Mouse (Mus musculus) cerebellum, adult 11 months (tissue): ENCODE data around the gene Gm6408.
"Not testable (repeated sequence)": the region's sequence is repeated elsewhere in the genome, so short reads cannot be mapped to it uniquely, and the experiment has no call there.

Source experiments
- DNase-seq: peaks from one replicate; pipeline ENCODE4 v3.0.0; 2022

Gm6408 gene

DNA sequence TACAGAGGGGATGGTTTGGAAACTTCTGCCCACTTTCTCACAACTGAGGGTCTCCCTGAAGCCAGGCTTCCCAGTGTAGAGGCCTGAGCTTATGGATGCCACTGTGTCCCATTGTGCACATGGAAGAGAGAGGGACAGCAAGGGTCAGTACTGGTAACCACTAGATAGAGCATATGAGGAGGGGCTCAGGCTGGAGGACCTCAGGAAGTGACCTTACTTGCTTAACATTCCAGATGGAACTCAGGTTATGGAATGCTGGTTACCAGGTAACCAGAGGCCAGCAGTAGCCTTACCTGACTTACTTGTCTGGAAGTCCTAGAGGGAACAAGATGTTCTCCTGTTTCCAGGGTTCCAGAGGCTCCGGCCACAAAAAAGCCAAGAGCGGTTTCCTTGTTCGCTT is at the start of gene Gm6408:
Gene Gm6408, plus strand, starts transcription at position 301 of the 400 bp plus-strand sequence.
- not testable (repeated sequence) for DNase-seq

DNA sequence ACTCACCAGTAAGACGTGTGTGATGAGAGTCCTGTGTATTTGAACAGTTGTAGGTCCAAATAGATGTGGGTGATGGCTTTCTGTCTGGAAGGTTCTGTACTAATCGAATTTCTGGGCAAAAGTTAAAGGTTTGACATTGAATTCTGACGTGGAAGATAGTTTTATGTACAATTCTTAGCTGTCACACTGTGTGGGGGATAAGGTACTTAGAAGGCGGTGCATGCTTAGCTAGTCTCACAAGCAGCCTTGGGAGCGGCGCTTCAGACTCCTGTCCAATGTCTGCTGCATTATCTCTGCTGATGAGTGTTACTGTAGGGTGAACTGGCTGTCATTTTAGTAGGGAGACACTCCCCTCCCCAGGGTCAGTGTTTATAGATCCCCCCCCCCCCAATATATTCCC is 49.3 kb upstream of the Gm6408 start:
- no peak for DNase-seq

DNA sequence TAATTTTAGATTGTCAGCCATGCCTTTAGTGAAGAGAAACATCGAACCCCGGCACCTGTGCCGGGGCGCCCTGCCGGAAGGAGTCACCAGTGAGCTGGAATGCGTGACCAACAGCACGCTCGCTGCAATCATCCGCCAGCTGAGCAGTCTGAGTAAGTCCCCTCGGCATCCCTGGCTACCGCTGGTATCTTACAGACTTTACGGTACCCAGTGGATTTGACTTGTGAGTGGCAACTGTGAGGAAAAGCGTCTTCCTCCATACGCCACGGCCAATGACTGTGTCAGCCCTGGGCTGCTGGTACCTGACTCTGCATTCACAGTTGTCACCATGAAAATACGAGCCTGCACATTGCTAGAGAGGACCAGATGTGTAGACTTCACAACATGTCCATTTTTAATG is 46.4 kb upstream of the Gm6408 start:
- DNase-seq, result no peak

GRCm38 (mm10) chr5:146436796-146437195 is 45.0 kb upstream of the Gm6408 start:
- DNase-seq, result no peak

DNA sequence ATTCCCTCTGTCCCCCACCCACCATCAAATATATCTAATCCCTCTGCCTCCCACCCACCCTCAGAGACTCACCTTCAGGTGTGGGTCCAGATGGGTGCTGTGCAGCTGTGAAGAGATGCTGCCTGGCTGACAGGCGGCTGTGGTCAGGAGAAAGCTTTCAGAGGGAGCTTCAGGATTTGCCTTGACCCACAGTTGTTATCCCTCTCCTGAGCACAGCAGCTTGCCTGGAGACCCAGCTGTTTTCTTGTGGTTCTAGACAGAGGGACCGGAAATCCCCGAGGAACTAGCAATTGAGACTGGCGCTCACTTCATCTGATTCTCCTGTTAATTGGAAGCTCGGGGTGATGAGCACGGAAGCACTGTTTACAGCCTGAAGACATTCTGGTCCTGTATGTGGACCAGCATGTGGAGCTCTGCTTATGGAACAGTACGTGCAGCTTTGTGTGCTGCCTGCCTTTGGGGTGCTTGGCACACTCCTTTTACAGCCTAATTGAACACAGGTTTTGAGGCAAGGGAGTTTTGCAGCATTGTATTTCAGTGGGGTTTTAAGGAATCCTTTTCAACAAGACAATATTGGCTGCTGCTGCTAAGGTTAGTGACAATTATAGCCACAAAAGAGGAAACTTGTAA is 42.5 kb upstream of the Gm6408 start:
- DNase-seq, result no peak

DNA sequence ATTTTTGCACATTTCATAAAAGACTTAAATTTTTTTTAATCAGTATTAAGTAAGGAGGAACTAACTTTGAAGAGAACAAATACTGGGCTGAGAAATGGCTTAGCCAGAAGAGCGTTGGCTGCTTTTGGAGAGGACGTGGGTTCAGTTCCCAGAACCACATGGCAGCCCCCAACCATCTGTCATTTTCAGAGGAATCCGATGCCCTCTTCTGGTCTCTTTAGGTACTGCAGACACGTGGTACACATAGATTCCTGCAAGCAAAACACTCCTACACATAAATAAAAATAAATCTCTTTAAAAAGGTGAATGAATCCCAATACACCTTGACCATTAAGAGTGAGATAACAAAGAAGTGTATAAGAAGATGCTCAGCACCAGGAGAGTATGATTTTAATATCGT is 41.5 kb upstream of the Gm6408 start:
- no peak for DNase-seq

- DNase-seq, result no peak
These were observed 39.0 kb upstream of the Gm6408 start for GRCm38 (mm10) chr5:146442767-146443166.

GRCm38 (mm10) chr5:146446633-146447032 is 35.1 kb upstream of the Gm6408 start:
- no peak for DNase-seq

DNA sequence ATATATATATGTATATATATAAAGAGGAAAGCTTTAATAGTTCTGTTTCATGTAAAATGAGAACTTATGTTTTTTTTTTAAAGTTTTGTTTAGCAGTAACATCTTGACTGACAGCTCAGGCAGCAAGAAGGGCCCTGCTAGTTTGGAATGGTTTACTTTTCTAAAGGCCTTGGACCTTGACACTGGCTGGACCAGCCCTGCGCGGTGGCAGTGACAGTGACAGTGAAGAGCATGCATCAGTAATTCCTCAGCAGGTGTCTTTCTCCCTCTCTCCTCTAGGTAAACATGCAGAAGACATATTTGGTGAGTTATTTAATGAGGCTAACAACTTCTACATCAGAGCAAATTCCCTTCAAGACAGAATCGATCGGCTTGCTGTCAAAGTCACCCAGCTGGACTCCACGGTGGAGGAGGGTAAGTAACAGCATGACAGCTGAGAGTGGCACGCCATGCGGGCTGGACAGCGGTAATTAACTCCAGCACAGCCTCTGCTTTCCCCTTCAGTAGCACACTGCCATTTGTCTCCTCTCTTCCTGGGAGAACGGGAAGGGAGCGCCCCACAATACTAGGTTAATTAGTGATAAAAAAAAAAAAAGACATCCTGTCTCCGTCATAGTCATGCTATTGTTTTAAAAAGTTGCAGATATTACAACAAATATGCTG is 30.0 kb upstream of the Gm6408 start:
- no peak for DNase-seq

DNA sequence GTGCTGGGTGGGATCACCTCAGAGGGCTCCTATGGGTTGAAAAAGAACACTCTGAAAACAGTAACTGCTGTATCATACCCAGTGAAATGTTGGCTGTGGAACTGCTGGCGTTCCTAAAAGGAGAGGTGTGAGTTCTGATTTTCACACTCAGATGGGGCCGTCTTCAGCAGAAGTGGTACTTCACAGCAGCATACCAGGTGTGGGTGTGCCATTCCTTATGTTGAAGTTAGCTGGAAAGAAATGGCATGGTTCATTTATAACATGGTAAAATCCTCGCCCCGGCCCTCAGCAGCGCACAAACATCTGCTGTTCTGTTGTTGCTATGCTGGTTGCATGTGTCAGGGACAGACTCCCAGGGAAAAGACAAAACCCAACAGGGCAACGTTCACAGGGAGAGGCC is 28.2 kb upstream of the Gm6408 start:
- DNase-seq, result no peak

- DNase-seq, result no peak
These were observed 20.2 kb upstream of the Gm6408 start for GRCm38 (mm10) chr5:146461612-146462011.

GRCm38 (mm10) chr5:146466663-146467062 is 15.1 kb upstream of the Gm6408 start:
- no peak for DNase-seq

DNA sequence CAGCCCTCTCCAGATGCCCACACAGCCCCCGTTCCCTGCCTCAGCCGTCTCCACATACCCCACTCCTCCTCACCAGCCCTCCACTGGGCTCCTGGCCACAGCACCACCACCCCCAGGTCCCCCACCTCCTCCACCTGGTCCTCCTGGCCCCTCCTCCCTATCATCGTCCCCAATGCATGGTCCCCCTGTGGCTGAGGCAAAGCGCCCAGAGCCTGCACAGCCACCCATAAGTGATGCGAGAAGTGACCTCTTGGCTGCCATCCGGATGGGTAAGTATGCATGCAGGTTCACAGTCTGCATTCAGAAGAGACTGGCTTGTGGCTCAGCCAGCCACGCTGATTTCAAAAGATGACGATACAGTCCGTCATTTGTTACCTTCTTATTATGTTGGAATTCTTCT is 13.5 kb upstream of the Gm6408 start:
- no peak for DNase-seq

- DNase-seq, result no peak
These were observed 10.9 kb upstream of the Gm6408 start for GRCm38 (mm10) chr5:146470821-146471220.

- no peak for DNase-seq
These were observed 10.5 kb upstream of the Gm6408 start for GRCm38 (mm10) chr5:146471311-146471710.

DNA sequence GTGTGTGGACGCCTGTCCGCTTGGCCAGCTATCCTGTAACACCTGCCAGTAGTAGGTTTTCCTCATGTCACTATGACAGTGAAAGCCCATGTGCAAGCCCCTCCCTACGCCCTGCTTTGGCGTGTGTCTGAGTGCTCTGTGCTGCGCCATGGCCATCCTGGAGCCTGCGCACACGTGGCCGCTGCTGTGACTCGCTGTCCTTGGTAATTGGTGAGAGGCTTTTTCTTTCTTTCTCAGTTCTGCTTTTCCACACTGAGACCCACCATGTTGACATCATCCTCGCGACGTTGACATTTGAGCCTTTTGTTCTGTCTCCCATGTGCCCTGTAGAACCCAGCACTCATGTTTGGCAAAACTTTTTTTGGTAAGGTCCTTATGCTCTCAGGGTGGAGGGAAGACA is 9.9 kb upstream of the Gm6408 start:
- no peak for DNase-seq

DNA sequence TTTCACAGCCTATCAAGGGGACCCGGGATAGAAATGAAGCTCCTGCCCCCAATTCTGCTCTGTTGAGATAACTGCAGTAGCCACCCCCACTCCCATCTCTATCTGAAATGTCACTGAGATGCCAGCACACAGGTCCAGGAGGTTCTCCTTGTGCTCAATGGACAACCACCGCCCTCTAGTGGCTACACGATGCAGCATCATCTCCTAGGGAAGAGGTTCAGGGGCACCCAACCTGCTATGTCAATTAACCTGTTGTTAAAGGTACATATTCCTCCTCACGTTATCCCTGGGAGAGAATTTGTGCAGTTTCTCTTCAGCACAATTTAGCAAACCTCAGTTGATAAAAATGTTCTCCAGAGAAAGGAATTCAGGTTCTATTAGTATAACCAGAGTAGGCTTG is 2.2 kb upstream of the Gm6408 start:
- peak; percentile 52 for DNase-seq

GRCm38 (mm10) chr5:146488959-146489358 is 7.2 kb downstream of the Gm6408 start:
- peak; percentile 29 for DNase-seq

- not testable (repeated sequence) for DNase-seq
These were observed 9.3 kb downstream of the Gm6408 start, which contains the start of gene Gm6370 for GRCm38 (mm10) chr5:146491063-146491462. TSS of gene Gm6370 (plus strand) at chr5:146491363.

DNA sequence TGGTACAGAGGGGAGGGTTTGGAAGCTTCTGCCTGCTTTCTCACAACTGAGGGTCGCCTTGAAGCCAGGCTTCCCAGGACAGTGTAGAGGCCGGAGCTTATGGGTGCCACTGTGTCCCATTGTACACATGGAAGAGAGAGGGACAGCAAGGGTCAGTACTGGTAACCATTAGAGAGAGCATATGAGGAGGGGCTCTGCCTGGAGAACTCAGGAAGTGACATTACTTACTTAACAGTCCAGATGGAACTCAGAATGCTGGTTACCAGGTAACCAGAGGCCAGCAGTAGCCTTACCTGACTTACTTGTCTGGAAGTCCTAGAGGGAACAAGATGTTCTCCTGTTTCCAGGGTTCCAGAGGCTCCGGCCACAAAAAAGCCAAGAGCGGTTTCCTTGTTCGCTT is 20.3 kb downstream of the Gm6408 start, which contains the start of gene 4930449I24Rik:
Gene 4930449I24Rik, plus strand, starts transcription at position 301 of the 400 bp plus-strand sequence.
- not testable (repeated sequence) for DNase-seq

DNA sequence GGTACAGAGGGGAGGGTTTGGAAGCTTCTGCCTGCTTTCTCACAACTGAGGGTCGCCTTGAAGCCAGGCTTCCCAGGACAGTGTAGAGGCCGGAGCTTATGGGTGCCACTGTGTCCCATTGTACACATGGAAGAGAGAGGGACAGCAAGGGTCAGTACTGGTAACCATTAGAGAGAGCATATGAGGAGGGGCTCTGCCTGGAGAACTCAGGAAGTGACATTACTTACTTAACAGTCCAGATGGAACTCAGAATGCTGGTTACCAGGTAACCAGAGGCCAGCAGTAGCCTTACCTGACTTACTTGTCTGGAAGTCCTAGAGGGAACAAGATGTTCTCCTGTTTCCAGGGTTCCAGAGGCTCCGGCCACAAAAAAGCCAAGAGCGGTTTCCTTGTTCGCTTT is 32.1 kb downstream of the Gm6408 start, which contains the start of gene Gm3402:
Gene Gm3402, plus strand, starts transcription at position 301 of the 400 bp plus-strand sequence.
- not testable (repeated sequence) for DNase-seq

GRCm38 (mm10) chr5:146525501-146525900 is 43.7 kb downstream of the Gm6408 start, which contains the start of gene Gm3404:
TSS of gene Gm3404 (plus strand) at chr5:146525801.
- not testable (repeated sequence) for DNase-seq
